Mouse (Mus musculus): ENCODE measurements around the gene Jazf1. TPM values are rescaled to one million over a fixed set of nuclear protein-coding genes. Genes with fewer than 3 reads are reported as not detected.

Jazf1 gene
- polyA plus RNA-seq (2015; fragmentation: Nextera tagmentation; extraction: Ambion mirVana): 1.4 and 1.7 TPM in 2 replicates

DNA sequence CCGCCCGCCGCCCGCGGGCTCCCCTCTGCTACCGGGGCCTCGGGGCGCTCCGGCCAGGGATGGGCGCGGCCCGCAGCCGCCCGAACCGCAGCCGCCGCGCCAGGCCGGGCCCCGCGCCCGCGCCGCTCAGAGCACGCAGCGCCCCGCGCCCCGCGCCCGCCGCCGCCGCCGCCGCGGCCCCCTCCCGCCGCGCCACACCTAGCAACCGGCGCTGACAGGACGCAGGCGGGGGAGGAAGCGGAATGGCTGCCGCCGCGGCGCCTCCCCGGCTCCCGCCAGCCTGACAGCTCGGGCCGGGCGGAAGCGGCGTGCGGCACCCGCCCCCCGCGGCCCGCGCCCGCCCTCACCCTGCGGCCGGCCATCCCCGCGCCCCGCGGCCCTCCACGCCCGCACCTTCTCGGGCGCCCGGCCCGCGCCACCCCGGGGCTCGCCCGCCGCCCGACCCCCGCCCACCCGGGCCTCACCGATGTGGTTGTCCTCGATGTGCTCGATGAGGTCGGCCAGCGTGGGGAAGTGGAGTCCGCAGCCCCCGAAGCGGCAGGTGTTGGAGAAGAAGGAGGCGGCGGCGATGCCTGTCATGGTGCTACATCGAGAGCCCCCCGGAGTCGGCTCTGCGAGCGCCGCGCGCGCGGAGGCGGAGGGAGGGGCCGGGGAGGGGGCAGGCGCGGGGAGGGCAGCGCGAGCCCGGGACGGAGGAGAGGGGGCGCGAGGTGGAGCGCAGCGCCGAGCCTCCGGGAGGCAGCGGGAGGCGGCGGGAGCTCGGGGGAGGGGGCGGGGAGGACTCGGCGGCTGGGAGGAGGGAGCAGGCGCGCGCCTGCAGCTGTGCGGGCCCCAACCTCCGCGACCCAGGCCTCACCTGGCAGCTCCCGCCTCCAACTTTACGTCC is at the start of gene Jazf1:
TSS of gene Jazf1 (minus strand) at position 643 of the 886 bp plus-strand sequence.
- H3K9ac ChIP-seq: peak within 1 kb of the TSS; percentile 47; the same call in 1 of the 2 replicates
- no peak within 1 kb of the TSS for H3K27ac ChIP-seq
- WGBS (ENCODE audit: insufficient replicate concordance): under 1% methylated on average over 60 of the region's 133 CpGs
- H3K9me3 ChIP-seq (replicated peaks): no peaks in the 10 kb centered on the region
- H3K4me3 ChIP-seq (replicated peaks): peak within 1 kb of the TSS; percentile 64
- H3K4me1 ChIP-seq (replicated peaks): no peaks in the 10 kb centered on the region
- H3K4me2 ChIP-seq: peak within 1 kb of the TSS; percentile 76
- DNase-seq: no peak
- peak; percentile 48; the same call in 1 of the 2 replicates for ATAC-seq (ENCODE audit: low read depth)
- H3K36me3 ChIP-seq: no peaks in the 10 kb centered on the region
- peaks cover 60% of the 10 kb centered on the region for H3K27me3 ChIP-seq

GRCm38 (mm10) chr6:53117855-53118254 is 49.4 kb upstream of the Jazf1 start:
- no peak overlapping the region for H3K4me3 ChIP-seq (replicated peaks)
- no peak overlapping the region for H3K27ac ChIP-seq
- 0 out of 2 replicates have a peak, but pooled peaks cover 6% of the 10 kb centered on the region for H3K4me1 ChIP-seq (replicated peaks)
- H3K36me3 ChIP-seq: no peaks in the 10 kb centered on the region
- no peaks in the 10 kb centered on the region for H3K9me3 ChIP-seq (replicated peaks)
- no peak overlapping the region for H3K4me2 ChIP-seq
- DNase-seq: no peak
- no peaks in the 10 kb centered on the region for H3K27me3 ChIP-seq
- ATAC-seq (ENCODE audit: low read depth): no peak
- H3K9ac ChIP-seq: no peak overlapping the region
- 28% methylated on average over 1 of the region's 1 CpGs for WGBS (ENCODE audit: insufficient replicate concordance)

DNA sequence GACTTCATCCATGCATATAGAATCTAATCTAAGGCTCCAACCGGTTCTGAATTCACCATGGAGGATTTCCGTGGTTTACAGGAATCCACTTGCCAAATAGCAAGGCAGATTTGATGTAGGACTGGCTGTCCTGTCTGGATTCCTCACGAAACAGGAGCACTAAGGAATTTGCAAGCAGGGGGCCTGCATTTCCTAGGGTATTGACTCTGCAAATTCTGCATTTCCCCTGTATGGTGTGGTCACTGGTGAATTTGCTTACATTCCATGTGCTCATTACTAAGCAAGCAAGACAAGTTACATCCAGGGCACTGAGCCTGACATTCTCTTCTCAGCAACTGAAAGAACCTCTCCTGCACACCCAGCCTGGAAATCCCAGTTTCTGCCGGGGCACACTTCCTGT is 18.4 kb upstream of the Jazf1 start:
- no peaks in the 10 kb centered on the region for H3K4me1 ChIP-seq (replicated peaks)
- ATAC-seq (ENCODE audit: low read depth) (no peak), DNase-seq (no peak)
- 26% methylated on average over 4 of the region's 4 CpGs for WGBS (ENCODE audit: insufficient replicate concordance)
- H3K27me3 ChIP-seq: no peaks in the 10 kb centered on the region
- no peak overlapping the region for H3K4me3 ChIP-seq (replicated peaks)
- H3K27ac ChIP-seq: no peak overlapping the region
- H3K9ac ChIP-seq: no peak overlapping the region
- no peak overlapping the region for H3K4me2 ChIP-seq
- H3K9me3 ChIP-seq (replicated peaks): no peaks in the 10 kb centered on the region
- no peaks in the 10 kb centered on the region for H3K36me3 ChIP-seq

DNA sequence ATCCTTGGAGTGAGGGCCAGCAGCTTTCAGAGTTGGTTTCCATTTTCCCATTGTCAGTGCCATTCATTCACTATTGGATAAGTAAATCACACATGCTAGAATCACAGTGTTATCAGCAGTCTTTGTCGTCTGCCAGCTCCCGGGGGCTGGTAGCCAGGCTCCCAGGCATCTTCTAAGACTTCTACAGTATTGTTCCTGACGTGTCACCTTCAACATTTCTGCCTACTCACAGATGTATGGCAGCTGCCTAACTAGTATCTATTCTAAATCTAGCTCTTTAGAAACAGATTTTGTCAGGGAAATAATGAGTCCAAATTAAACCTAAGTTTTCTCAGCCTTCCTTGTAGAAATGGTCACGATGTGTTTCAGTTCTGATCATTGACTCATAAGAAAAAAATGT is 12.8 kb upstream of the Jazf1 start:
- no peak for ATAC-seq (ENCODE audit: low read depth)
- DNase-seq: no peak

GRCm38 (mm10) chr6:53078671-53079070 is 10.2 kb upstream of the Jazf1 start:
- Histone ChIP-seq H3K4me2 (no peak overlapping the region), H3K36me3 (no peaks in the 10 kb centered on the region), H3K4me1 (replicated peaks) (no peaks in the 10 kb centered on the region), H3K27ac (no peak overlapping the region), H3K27me3 (no peaks in the 10 kb centered on the region), H3K9me3 (replicated peaks) (no peaks in the 10 kb centered on the region), H3K9ac (no peak overlapping the region), H3K4me3 (replicated peaks) (no peak overlapping the region)
- ATAC-seq (ENCODE audit: low read depth) (no peak), DNase-seq (no peak)
- WGBS (ENCODE audit: insufficient replicate concordance): 47% methylated on average over 2 of the region's 2 CpGs

More for the DNA sequence above, 12.8 kb upstream of the Jazf1 start:
- no peaks in the 10 kb centered on the region for H3K36me3 ChIP-seq
- no peaks in the 10 kb centered on the region for H3K27me3 ChIP-seq
- H3K9me3 ChIP-seq (replicated peaks): no peaks in the 10 kb centered on the region
- WGBS (ENCODE audit: insufficient replicate concordance): 36% methylated on average over 4 of the region's 4 CpGs
- H3K4me1 ChIP-seq (replicated peaks): no peaks in the 10 kb centered on the region
- H3K4me3 ChIP-seq (replicated peaks): no peak overlapping the region
- H3K27ac ChIP-seq: no peak overlapping the region
- no peak overlapping the region for H3K4me2 ChIP-seq
- no peak overlapping the region for H3K9ac ChIP-seq

- DNase-seq (no peak), ATAC-seq (ENCODE audit: low read depth) (no peak)
- H3K4me2 ChIP-seq: no peak overlapping the region
- H3K27ac ChIP-seq: no peak overlapping the region
- H3K4me3 ChIP-seq (replicated peaks): no peak overlapping the region
- no peaks in the 10 kb centered on the region for H3K36me3 ChIP-seq
- no peak overlapping the region for H3K9ac ChIP-seq
- no peaks in the 10 kb centered on the region for H3K4me1 ChIP-seq (replicated peaks)
- WGBS (ENCODE audit: insufficient replicate concordance): 60% methylated on average over 6 of the region's 6 CpGs
- H3K9me3 ChIP-seq (replicated peaks): no peaks in the 10 kb centered on the region
- peaks cover 49% of the 10 kb centered on the region for H3K27me3 ChIP-seq
Observed at GRCm38 (mm10) chr6:53071732-53072131, 3.3 kb upstream of the Jazf1 start.

GRCm38 (mm10) chr6:53069976-53070575 is 1.6 kb upstream of the Jazf1 start:
- Histone ChIP-seq H3K4me1 (replicated peaks) (no peaks in the 10 kb centered on the region), H3K4me2 (no peak overlapping the region), H3K9ac (no peak overlapping the region), H3K9me3 (replicated peaks) (no peaks in the 10 kb centered on the region), H3K27me3 (peaks cover 58% of the 10 kb centered on the region), H3K36me3 (no peaks in the 10 kb centered on the region), H3K4me3 (replicated peaks) (no peak overlapping the region), H3K27ac (no peak overlapping the region)
- DNase-seq (no peak), ATAC-seq (ENCODE audit: low read depth) (no peak)
- 29% methylated on average over 5 of the region's 5 CpGs for WGBS (ENCODE audit: insufficient replicate concordance)

- 7% methylated on average over 6 of the region's 6 CpGs for WGBS (ENCODE audit: insufficient replicate concordance)
- H3K9ac ChIP-seq: peak overlapping the region; percentile 44; the same call in 1 of the 2 replicates
- peaks cover 60% of the 10 kb centered on the region for H3K27me3 ChIP-seq
- H3K4me3 ChIP-seq (replicated peaks): peak overlapping the region; percentile 64
- H3K36me3 ChIP-seq: no peaks in the 10 kb centered on the region
- DNase-seq (no peak), ATAC-seq (ENCODE audit: low read depth) (no peak)
- H3K4me1 ChIP-seq (replicated peaks): no peaks in the 10 kb centered on the region
- H3K9me3 ChIP-seq (replicated peaks): no peaks in the 10 kb centered on the region
- H3K27ac ChIP-seq: no peak overlapping the region
- H3K4me2 ChIP-seq: peak overlapping the region; percentile 76
Observed at GRCm38 (mm10) chr6:53068875-53069178, 396 bp upstream of the Jazf1 start.

GRCm38 (mm10) chr6:53067446-53067988 is 914 bp downstream of the Jazf1 start:
- Histone ChIP-seq H3K27me3 (peaks cover 57% of the 10 kb centered on the region), H3K9ac (peak overlapping the region; percentile 47; the same call in 1 of the 2 replicates), H3K4me1 (replicated peaks) (no peaks in the 10 kb centered on the region), H3K4me2 (peak overlapping the region; percentile 76), H3K27ac (no peak overlapping the region), H3K36me3 (no peaks in the 10 kb centered on the region), H3K4me3 (replicated peaks) (peak overlapping the region; percentile 64), H3K9me3 (replicated peaks) (no peaks in the 10 kb centered on the region)
- ATAC-seq (ENCODE audit: low read depth) (no peak), DNase-seq (no peak)
- WGBS (ENCODE audit: insufficient replicate concordance): 14% methylated on average over 20 of the region's 41 CpGs

DNA sequence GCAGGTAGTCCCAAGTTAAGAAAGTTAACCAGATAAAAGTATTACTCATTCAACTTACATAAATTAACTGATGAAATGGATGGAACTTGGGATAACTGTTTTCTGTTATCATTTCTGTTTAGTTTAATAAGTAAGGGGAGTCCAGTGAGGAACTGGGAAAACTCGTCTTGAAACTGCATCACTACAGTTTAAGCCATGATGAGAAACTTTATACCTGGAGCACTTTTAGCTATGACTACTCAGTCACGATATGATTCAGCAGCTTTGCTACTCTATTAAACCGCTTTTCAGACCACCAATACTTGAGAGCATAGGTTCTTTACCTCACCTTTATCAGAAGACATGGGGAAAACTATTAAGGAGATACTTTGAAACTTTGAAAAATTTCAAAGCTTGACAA is 1.5 kb downstream of the Jazf1 start:
- 46% methylated on average over 3 of the region's 3 CpGs for WGBS (ENCODE audit: insufficient replicate concordance)
- Histone ChIP-seq H3K27ac (no peak overlapping the region), H3K36me3 (no peaks in the 10 kb centered on the region), H3K4me3 (replicated peaks) (no peak overlapping the region), H3K4me2 (no peak overlapping the region), H3K27me3 (peaks cover 51% of the 10 kb centered on the region), H3K9me3 (replicated peaks) (no peaks in the 10 kb centered on the region), H3K4me1 (replicated peaks) (no peaks in the 10 kb centered on the region), H3K9ac (no peak overlapping the region)
- DNase-seq: no peak
- ATAC-seq (ENCODE audit: low read depth): no peak

DNA sequence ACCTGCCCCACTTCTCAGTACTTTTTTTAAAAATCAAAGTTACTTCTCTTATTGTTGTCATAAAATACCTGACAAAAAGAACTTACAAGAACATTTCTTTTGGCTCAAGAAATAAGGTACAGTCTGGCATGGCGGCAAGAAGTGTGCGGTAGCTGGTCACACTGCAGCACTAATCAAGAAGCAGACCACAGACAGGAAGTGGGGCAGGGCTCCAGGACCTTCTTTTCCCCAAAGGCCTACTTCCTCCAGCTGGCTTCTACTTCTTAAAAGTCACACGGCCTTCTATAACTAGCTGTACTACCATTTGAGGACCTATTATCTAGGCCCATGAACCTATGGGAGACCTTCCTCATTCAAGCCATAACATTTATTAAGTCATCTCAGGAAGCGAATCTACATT is 4.4 kb downstream of the Jazf1 start:
- peaks cover 33% of the 10 kb centered on the region for H3K27me3 ChIP-seq
- no peaks in the 10 kb centered on the region for H3K36me3 ChIP-seq
- ATAC-seq (ENCODE audit: low read depth): no peak
- WGBS (ENCODE audit: insufficient replicate concordance): 42% methylated on average over 4 of the region's 4 CpGs
- H3K9ac ChIP-seq: no peak overlapping the region
- no peaks in the 10 kb centered on the region for H3K9me3 ChIP-seq (replicated peaks)
- no peak overlapping the region for H3K4me2 ChIP-seq
- no peaks in the 10 kb centered on the region for H3K4me1 ChIP-seq (replicated peaks)
- H3K4me3 ChIP-seq (replicated peaks): no peak overlapping the region
- no peak for DNase-seq
- H3K27ac ChIP-seq: no peak overlapping the region
